Mouse (Mus musculus) right cerebral cortex, postnatal 10 days (tissue): ENCODE data around the gene Lnx1.

Experiments used
- DNase-seq, 2 experiments: peaks; one replicate each; pipeline ENCODE4 v3.0.0; 2021; ENCODE audit warnings: low spot score in 2 of 2

Lnx1 gene

DNA sequence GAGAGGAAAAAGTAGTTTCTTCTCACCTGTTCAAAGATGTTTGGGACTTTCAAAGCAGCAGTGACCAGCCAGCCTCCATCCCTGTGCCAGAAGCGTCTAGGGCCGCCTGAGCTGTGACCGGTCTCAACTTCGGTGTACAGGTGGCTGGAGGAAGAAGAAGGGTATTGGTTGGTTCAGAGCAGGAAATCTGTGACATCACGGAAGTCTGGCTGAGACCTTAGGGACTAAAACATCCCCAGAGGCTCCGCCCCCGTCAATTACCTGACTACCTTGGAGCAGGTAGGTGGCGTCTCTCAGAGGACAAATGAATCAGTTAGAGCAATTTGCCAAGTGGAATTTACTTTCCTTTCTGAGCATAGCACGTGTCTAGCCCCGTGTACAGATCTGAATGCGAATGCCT, at the start of gene Lnx1:
Lnx1 (minus strand) TSS at position 147 of the 400 bp plus-strand sequence.
- no peak for DNase-seq

- DNase-seq, result no peak
Observed at GRCm38 (mm10) chr5:74750501-74750900, 47.8 kb upstream of the Lnx1 start.

DNA sequence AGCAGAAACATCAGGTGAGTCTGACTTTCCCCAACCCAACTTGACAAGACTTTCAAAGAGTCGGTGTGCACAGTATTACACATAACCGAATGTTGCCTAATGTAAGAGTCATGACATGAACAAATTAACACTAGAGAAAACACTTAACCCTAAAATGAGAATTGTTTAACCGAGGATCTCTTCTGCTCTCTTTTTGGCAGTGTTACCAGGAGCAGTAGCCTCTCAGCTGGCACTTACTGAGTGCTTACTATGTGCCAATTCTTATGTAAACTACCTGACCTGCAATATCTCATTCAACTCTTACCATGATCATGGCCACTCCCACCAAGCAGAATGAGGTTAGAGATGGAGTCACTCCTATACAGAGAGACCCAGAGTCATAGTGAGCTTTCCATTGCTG, 44.8 kb upstream of the Lnx1 start:
- no peak for DNase-seq

DNA sequence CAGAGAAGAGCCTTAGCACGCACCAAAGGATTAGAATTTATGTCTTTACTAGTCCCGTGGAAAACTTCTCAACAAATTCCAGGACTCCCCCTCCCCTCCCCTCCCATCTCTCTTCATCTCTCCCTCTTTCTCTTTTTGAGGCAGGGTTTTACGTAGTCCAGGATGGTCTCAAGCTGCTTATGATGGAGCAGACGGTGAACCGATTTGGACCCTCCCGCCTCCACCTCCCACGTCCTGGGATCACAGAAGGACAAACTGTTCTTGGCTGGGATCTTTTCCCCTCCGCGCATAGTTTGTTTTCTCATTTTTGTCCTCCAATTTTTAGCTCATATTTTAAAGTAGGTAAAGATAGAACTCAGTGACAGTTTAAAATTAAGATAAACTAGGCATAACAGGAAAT, 38.2 kb upstream of the Lnx1 start:
- peak; percentile 31 to 60 for DNase-seq

DNA sequence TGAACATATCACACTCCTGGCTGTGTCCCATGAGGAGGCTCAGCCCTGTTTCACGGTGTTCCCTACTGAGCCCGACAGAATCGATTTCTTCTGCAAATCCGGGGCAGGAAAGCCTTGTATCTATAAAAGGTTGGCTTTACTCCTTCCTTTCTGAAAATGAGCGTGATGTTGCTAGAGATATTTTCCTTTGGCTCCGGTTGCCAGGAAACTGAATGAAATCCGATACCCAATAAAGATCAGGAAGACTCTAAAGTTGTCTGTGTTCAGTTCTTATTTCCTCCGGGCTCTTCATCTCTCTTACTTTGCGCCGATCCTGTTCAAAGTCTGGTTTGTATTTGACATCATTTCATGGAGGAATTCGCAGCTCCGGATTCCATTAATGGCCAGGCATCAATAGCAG, 36.7 kb upstream of the Lnx1 start:
- peak; percentile 38 to 42 for DNase-seq

DNA sequence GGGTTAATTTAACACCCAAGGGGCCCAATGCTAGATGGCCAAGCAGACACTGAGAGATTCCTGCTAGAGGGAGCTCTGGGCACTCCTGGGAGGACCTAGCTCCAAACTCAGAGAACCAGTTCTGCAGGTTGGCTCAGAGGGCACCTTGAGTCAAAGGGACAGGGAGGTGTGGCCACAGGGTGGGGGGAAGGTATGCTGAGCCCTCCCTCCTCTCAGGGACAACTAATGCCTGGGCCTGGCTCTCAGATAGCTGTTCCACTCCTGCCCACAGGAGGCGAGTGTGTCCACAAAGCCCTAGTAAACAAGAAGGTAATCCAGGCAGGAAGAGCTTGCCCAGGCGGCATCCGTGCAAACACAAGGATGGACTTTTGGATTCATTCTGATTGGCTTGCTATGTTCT, 35.6 kb upstream of the Lnx1 start:
- DNase-seq, result no peak

GRCm38 (mm10) chr5:74733885-74734558, 31.3 kb upstream of the Lnx1 start:
- DNase-seq, result no peak

GRCm38 (mm10) chr5:74732613-74733012, 29.9 kb upstream of the Lnx1 start:
- no peak for DNase-seq

GRCm38 (mm10) chr5:74730601-74731000, 27.9 kb upstream of the Lnx1 start:
- DNase-seq, result no peak

DNA sequence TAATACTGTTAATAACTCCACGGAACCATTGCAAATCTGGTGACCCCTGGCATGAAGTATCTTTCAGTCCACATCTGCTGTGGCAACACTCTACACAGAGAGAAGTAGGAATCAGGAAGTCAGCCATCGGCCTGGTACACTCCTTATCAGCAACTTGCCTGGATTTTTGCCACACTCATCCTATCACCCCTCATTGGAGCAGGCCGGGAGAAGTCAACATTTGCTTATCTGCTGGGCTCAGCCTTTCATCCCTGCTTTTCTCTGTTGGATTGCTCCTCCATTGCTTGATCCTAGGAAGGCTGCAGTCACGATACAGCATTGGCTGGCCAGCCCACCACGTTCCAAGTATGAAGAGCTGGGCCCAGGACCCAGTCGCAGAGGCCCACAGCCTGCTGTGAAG, 26.9 kb upstream of the Lnx1 start:
- DNase-seq, result no peak

DNA sequence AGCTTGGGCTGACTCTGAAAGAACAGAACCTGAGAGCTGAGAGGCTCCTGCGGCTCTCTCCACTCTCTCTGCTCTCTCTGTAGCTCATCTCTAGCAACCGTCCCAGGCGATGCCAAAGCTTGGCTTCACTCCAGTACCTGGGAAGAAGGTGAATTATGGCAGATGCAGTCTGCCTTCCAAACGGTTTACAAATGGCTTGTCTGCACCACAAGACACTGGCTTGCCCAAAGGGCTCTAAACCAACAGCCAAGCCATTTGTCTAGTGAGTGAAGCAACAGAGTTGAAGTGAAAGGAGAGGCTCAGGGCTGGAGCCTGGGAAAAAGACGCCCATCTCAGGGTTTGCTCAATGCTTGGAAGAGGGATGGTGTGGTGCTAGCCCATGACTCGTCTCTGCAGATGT, 25.5 kb upstream of the Lnx1 start:
- no peak for DNase-seq

DNA sequence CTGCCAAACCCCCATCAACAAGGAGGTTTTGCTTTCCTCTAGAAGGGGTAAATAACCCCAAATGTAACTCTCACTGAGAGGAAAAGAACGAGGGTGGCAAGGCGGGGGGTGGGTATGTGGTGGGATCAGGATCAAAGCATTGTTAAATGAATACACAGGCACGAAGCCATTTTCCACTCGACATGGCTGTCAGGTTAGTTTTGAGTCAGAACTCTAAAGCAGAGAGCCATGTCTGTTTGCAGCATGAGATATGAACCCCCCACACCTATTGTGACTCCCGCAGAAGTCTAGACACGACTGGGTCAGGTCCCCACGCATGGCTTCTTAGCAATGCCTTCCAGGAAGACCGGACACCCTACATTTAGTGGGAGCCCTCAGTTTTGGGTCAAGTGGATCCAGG, 24.6 kb upstream of the Lnx1 start:
- DNase-seq, result no peak

- no peak for DNase-seq
Observed at GRCm38 (mm10) chr5:74725541-74725940, 22.8 kb upstream of the Lnx1 start.

GRCm38 (mm10) chr5:74721816-74722215, 19.1 kb upstream of the Lnx1 start:
- DNase-seq, result no peak

- DNase-seq, result peak; percentile 66 to 74
Observed at GRCm38 (mm10) chr5:74720661-74721060, 17.9 kb upstream of the Lnx1 start.

GRCm38 (mm10) chr5:74716165-74716564, 13.5 kb upstream of the Lnx1 start:
- DNase-seq, result peak in 1 of 2 experiments; percentile 43

DNA sequence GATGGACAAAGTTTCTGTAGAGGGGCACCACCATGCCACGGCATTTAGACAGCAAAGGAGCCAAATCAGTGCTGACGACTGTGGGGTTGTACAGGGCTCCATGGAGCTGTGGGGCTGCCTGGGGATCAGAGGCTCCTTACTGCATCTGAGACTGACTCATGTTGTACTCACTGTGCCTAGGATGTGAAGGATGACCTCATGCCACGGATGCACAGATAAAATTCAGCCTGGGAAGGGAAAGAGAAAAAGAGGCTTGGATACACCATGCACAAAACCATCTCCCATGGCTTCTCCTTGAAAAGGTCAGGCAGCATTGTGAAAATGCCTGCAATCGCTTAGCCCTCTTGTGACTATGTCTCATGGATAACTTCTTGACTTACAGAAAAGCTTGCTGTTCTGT, 10.1 kb upstream of the Lnx1 start:
- DNase-seq, result no peak

- no peak for DNase-seq
Observed at GRCm38 (mm10) chr5:74711988-74712387, 9.3 kb upstream of the Lnx1 start.

DNA sequence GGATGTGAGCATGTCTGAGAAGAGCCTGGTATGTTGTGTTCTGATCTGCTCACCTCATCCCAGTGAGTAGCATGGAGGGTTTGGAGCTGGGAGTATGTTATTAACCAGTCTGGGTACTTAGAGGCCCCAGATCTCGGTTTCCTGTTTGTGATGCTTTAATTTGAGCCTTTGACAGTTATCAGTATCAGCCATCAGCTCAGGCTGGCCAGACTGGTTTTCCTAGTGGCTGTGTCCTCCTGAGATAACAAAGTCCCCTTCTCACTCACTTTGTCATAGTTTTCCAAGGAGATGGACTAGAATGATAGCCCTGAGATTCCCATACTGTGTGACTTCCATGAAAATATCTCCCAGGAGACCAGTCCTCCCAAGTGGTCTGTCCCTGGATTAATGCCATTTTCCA, 8.3 kb upstream of the Lnx1 start:
- DNase-seq, result no peak

DNA sequence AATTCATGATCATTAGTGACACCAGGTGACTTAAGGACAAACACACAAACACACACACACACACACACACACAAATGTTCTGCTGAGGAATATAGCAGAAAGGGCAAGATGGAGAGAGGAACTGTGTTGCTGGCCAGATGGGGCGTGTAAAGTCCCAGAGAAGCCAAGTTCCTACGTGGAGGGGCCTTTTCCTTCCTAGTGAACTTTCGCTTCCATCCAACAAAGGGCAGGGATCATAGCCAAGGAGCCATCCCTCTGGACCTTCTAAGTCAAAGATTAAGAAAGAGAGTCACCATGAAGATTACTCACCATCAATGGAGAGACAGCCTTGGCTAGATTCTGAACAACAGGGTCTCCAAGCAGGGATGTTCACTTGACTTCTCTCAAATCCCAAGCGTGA, 7.5 kb upstream of the Lnx1 start:
- no peak for DNase-seq

DNA sequence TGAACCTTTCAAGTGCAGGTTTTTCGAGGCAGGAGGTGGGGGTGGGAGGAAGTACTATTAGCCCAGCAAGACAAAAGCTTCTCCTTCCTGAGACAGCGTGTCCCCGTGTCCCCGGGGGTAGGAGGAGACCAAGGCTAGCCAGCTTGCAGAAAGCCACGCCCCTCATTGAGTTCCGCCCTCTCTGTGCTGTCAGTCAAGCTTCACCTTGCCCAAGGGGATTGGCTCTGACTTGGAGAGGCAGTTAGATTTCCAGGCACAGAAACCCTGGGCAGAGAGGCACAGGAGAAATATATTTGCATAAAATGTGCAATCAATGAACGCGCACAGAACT, 1.7 kb upstream of the Lnx1 start:
- peak; percentile 50 to 65 for DNase-seq

DNA sequence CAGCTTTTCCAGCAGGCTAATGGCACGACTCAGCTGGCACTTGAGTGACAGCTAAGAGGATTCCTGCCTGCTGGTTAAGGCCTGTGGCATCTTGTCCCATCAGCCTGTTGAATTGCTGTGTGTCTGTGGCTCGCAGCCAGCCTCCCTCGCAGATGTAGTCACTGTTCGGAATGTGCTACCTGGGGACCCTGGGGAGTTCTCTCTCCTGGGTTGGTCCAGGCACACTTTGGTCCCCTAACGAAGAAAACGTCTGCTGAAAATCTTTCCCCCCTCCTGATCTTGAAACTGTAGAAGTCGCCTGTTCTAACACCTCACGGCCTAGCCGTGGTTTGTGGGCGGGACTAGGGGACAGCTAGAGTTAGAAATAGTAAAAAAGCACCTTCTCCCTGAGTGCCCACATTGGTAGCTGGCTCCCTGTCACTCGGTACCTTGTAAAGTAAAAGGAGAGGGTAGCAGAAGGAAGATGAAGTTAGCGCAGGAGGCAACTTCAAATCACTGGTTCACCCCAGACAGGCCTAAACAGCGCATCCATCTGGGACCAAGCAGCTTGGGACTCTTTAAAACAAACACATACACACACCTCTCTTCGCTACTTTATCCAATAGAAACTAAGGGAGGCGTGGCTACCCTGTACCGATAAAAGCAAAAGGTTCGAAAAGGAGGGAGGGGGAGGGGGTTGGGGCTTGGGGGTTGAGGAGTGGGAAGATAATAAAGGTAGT, 1.2 kb upstream of the Lnx1 start:
- no peak for DNase-seq

DNA sequence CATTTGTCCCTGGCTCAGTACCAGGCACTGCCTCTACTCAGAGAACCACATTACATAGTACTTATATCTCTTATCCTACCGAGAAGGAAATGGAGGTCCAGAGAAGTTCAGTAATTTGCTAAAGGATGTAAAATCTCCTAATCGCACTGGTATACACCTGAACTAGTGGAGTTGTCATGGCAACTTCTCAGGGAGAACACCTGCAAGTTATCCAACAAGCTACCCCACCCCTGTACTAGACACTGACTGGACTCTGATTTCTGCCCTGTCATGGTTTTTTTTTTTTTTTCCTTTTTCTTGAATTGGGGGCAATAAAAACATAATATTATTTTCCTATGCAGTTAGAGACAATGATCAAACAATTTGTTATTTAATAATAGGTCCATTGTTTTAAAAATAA, 1.8 kb downstream of the Lnx1 start:
- no peak for DNase-seq

DNA sequence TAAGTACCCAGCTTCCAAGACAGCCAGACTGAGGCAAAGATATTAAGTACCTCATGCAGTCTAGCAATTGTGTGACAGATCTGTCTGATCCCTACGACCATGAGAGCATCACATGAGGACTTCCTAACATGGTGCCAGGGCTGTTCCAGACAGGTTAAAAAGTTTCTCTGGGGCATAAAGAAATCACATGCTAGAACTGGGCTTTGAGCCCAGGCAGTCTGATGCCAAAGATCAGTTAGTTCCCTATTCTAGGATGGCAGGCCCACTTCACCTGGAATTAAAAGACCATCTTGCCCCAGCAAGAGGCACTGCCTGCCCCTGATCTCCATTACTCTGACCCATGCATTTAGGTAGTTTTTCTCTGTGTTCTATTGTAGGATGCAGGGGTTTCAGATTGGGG, 3.0 kb downstream of the Lnx1 start:
- DNase-seq, result no peak
